Mouse (Mus musculus) liver, adult 2 months (tissue): ENCODE measurements around the gene Gucy2d.

Source experiments
- CTCF ChIP-seq: fragments of 200-500 bp; IDR thresholded peaks from 2 replicates; pipeline ENCODE4 v1.5.1; 2011; ENCODE audit warnings: low read depth, low read length, control low read depth
- POLR2A ChIP-seq: fragments of 200-500 bp; IDR thresholded peaks from 2 replicates; pipeline ENCODE4 v1.6.1; 2011; ENCODE audit warnings: low read length, control low read depth; ENCODE audit not compliant: insufficient read depth; ENCODE audit errors: extremely low read depth

- no peak for TF ChIP-seq CTCF
- TF ChIP-seq POLR2A = no peak
These were observed 49.7 kb upstream of the Gucy2d start for GRCm38 (mm10) chr7:98390486-98390885.
